9 mouse cellular contexts compared by ENCODE assay signal in the genomic region with DNA sequence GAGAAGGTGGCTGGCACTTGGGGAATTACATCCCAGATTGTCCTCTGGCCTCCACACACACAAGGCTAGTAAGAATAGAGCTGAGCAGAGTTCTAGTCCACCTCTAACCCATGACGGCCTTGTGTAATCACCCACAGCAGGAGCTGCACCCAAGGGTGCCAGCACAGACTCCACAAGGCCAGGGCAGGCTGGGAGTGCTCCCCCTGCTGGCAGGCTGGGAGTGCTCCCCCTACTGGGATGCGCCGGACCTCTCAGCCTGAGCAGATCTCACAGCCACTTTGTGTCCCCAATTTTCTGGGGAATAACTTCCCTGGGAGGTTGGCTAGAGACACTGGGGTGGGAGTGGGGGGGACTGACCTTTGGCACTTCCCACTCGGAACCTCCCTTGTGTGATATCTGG.
DNase-seq lines count a peak whose midpoint lies in the region; ATAC-seq and TF ChIP-seq lines count a peak whose summit lies in the region.
"Had no signal": no experiment of that assay in that cellular context is flagged by ENCODE, and none has a peak within 500 bp of the region (broad histone marks: within the 10 kb centered on the region; RNA-seq: fewer than 3 reads in every experiment).

No protein-coding gene starts in this region.

- TF ChIP-seq POLR2A in brain, embryonic 14.5 days (IDR thresholded peaks at IDR 0.05; ENCODE audit: borderline replicate concordance, extremely low read depth, insufficient read depth, insufficient read length, poor library complexity, severe bottlenecking), result no peak

- H3K9me3 ChIP-seq in intestine, embryonic 14.5 days (ENCODE audit: control insufficient read depth, low read length), result no peaks in the 10 kb centered on the region
- no peaks in the 10 kb centered on the region for H3K9me3 ChIP-seq in intestine, embryonic 16.5 days (ENCODE audit: control insufficient read depth, low read length)
- no peaks in the 10 kb centered on the region for H3K9me3 ChIP-seq in kidney, postnatal 0 days (replicated peaks; ENCODE audit: low read length)
- H3K9me3 ChIP-seq: midbrain, embryonic 12.5 days had no signal

- H3K4me3 ChIP-seq in intestine, embryonic 14.5 days (ENCODE audit: low read depth, low read length), result no peak overlapping the region
- no peak overlapping the region for H3K4me3 ChIP-seq in intestine, embryonic 16.5 days (ENCODE audit: low read length)
- no peak overlapping the region for H3K4me3 ChIP-seq in kidney, postnatal 0 days (replicated peaks; ENCODE audit: low read depth, low read length)
- H3K4me3 ChIP-seq: midbrain, embryonic 12.5 days had no signal

- H3K4me2 ChIP-seq in intestine, embryonic 14.5 days (ENCODE audit: low read length), result no peak overlapping the region
- no peak overlapping the region for H3K4me2 ChIP-seq in intestine, embryonic 16.5 days (ENCODE audit: low read depth, low read length)
- H3K4me2 ChIP-seq in kidney, postnatal 0 days (ENCODE audit: low read length), result no peak overlapping the region
- H3K4me2 ChIP-seq: midbrain, embryonic 12.5 days had no signal

- H3K27me3 ChIP-seq in intestine, embryonic 14.5 days (replicated peaks; ENCODE audit: control insufficient read depth, insufficient read depth, low read length), result no peaks in the 10 kb centered on the region
- H3K27me3 ChIP-seq in intestine, embryonic 16.5 days (replicated peaks; ENCODE audit: control insufficient read depth, insufficient read depth, low read length), result no peaks in the 10 kb centered on the region
- no peaks in the 10 kb centered on the region for H3K27me3 ChIP-seq in kidney, postnatal 0 days (ENCODE audit: insufficient read depth, low read length)

- H3K9ac ChIP-seq in intestine, embryonic 14.5 days (ENCODE audit: low read length), result no peak overlapping the region
- H3K9ac ChIP-seq in intestine, embryonic 16.5 days (ENCODE audit: low read depth, low read length), result no peak overlapping the region
- no peak overlapping the region for H3K9ac ChIP-seq in kidney, postnatal 0 days (ENCODE audit: low read depth, low read length)
- H3K9ac ChIP-seq: midbrain, embryonic 12.5 days had no signal

- H3K27ac ChIP-seq in intestine, embryonic 14.5 days (ENCODE audit: low read depth), result no peak overlapping the region
- no peak overlapping the region for H3K27ac ChIP-seq in intestine, embryonic 16.5 days (ENCODE audit: low read length)
- H3K27ac ChIP-seq in kidney, postnatal 0 days, result no peak overlapping the region
- H3K27ac ChIP-seq: midbrain, embryonic 12.5 days had no signal

- TF ChIP-seq CTCF in brain, embryonic 14.5 days (IDR thresholded peaks at IDR 0.05; ENCODE audit: borderline replicate concordance, extremely low read depth, insufficient read depth, insufficient read length), result peak; percentile 76
- TF ChIP-seq CTCF in kidney, postnatal 0 days (IDR thresholded peaks at IDR 0.05; ENCODE audit: low read depth), result peak; percentile 84

- H3K4me1 ChIP-seq in intestine, embryonic 14.5 days (replicated peaks; ENCODE audit: control insufficient read depth, insufficient read depth, low read length), result no peaks in the 10 kb centered on the region
- no peaks in the 10 kb centered on the region for H3K4me1 ChIP-seq in intestine, embryonic 16.5 days (ENCODE audit: control insufficient read depth, insufficient read depth, low read length)
- H3K4me1 ChIP-seq in kidney, postnatal 0 days (replicated peaks; ENCODE audit: insufficient read depth, low read length), result no peaks in the 10 kb centered on the region
- H3K4me1 ChIP-seq: midbrain, embryonic 12.5 days had no signal

- no peaks in the 10 kb centered on the region for H3K36me3 ChIP-seq in intestine, embryonic 14.5 days (ENCODE audit: control insufficient read depth, insufficient read depth, low read length)
- H3K36me3 ChIP-seq in intestine, embryonic 16.5 days (ENCODE audit: control insufficient read depth, insufficient read depth, low read length), result no peaks in the 10 kb centered on the region
- H3K36me3 ChIP-seq in kidney, postnatal 0 days (ENCODE audit: insufficient read depth, low read length), result no peaks in the 10 kb centered on the region
- H3K36me3 ChIP-seq: midbrain, embryonic 12.5 days had no signal

- 23% methylated on average over 4 of the region's 4 CpGs for WGBS in intestine, embryonic 14.5 days
- 13% methylated on average over 4 of the region's 4 CpGs for WGBS in intestine, embryonic 16.5 days
- 18% methylated on average over 4 of the region's 4 CpGs for WGBS in kidney, postnatal 0 days

- ATAC-seq in intestine, embryonic 14.5 days (replicated peaks; ENCODE audit: low FRiP score, low TSS enrichment, low read depth), result no peak
- ATAC-seq in intestine, embryonic 16.5 days, result no peak
- no peak for ATAC-seq in kidney, postnatal 0 days (replicated peaks; ENCODE audit: low FRiP score, low read depth)

- peak; percentile 69 for DNase-seq in intestine, embryonic 14.5 days (ENCODE audit: low spot score)
- peak; percentile 54 for DNase-seq in 3T3-L1 (ENCODE audit: low read depth, low spot score)
- peak; percentile 20 for DNase-seq in CD8-positive naive resting alpha-beta T cell, adult 2 months (ENCODE audit: low read depth in 2 of 2, low spot score in 2 of 2)
- DNase-seq in brain, embryonic 14.5 days (ENCODE audit: low read depth), result peak; percentile 12
- peak; percentile 31 for DNase-seq in kidney, postnatal 0 days (ENCODE audit: low spot score)
- peak; percentile 67 for DNase-seq in retina, embryonic 14.5 days (ENCODE audit: low spot score)
- no peak for DNase-seq in urinary bladder, postnatal 10 days (ENCODE audit: low spot score)
